Mouse (Mus musculus): ENCODE data around the gene Prnp.

- TF ChIP-seq CTCF (IDR thresholded peaks at IDR 0.05; ENCODE audit: insufficient read depth, low read depth, low read length) (no peak), POLR2A (IDR thresholded peaks at IDR 0.05; ENCODE audit: insufficient read depth, low read depth, low read length) (no peak)
Measured at GRCm38 (mm10) chr2:131952961-131953538, 43.3 kb downstream of the Prnp start.
